Mouse (Mus musculus) lung, embryonic 14.5 days (tissue): Measurements from ENCODE around the gene Gid4. TPM values are rescaled to one million over a fixed set of nuclear protein-coding genes. Genes with fewer than 3 reads are reported as not detected.

Experiments
- ATAC-seq: fragments of 200-750 bp; cut with Nextera tagmentation; 2 replicates; pipeline ENCODE4 v1.8.0; 2017; ENCODE audit warnings: mild to moderate bottlenecking, moderate TSS enrichment, moderate library complexity; ENCODE audit not compliant: insufficient read depth
- DNase-seq: peaks from one replicate; pipeline ENCODE4 v3.0.0-alpha.2; 2015
- H3K27ac ChIP-seq: fragments of 300-500 bp; sonication (generic); 2 replicates; pipeline ENCODE4 v1.5.1; 2014; ENCODE audit warnings: low read depth, mild to moderate bottlenecking, moderate library complexity
- H3K27me3 ChIP-seq: fragments of 300-500 bp; sonication (generic); 2 replicates; pipeline ENCODE4 v1.6.1; 2014; ENCODE audit warnings: low read length, control low read depth; ENCODE audit not compliant: insufficient read depth
- H3K36me3 ChIP-seq: fragments of 300-500 bp; sonication (generic); 2 replicates; pipeline ENCODE4 v1.6.1; 2014; ENCODE audit warnings: control low read depth; ENCODE audit not compliant: insufficient read depth
- H3K4me1 ChIP-seq: fragments of 300-500 bp; sonication (generic); 2 replicates; pipeline ENCODE4 v1.6.1; 2014; ENCODE audit warnings: antibody characterized with exemption, control low read depth; ENCODE audit not compliant: insufficient read depth
- H3K4me2 ChIP-seq: fragments of 300-500 bp; sonication (generic); 2 replicates; pipeline ENCODE4 v1.6.1; 2014; ENCODE audit warnings: mild to moderate bottlenecking
- H3K4me3 ChIP-seq: fragments of 300-500 bp; sonication (generic); 2 replicates; pipeline ENCODE4 v1.5.1; 2014; ENCODE audit warnings: low read depth, low read length
- H3K9ac ChIP-seq: fragments of 300-500 bp; sonication (generic); 2 replicates; pipeline ENCODE4 v1.6.1; 2014
- H3K9me3 ChIP-seq: fragments of 300-500 bp; sonication (generic); 2 replicates; pipeline ENCODE4 v1.6.1; 2016; ENCODE audit warnings: low read depth, low read length, control low read depth
- CTCF ChIP-seq: IDR thresholded peaks from 2 replicates; pipeline ENCODE4 v1.5.1; 2016; ENCODE audit warnings: antibody characterized with exemption, low read depth
- WGBS: fragments of 180-500 bp; shearing (Covaris S2); extraction: QIAGEN DNeasy Blood & Tissue Kit; methylation state at CpG from one replicate; pipeline ENCODE4 v1.1.7; 2014; 5-methylcytosine and 5-hydroxymethylcytosine counted together
- polyA plus RNA-seq: library from polyadenylated mRNA; unstranded; fragments of >200 nt; fragmentation: Nextera tagmentation; extraction: Ambion mirVana; gene quantifications from 2 replicates; pipeline ENCODE4 v1.2.1, GENCODE M21; 2014

Gid4 gene
- polyA plus RNA-seq, 1 experiment from 2014 or later: 27.1 TPM

DNA sequence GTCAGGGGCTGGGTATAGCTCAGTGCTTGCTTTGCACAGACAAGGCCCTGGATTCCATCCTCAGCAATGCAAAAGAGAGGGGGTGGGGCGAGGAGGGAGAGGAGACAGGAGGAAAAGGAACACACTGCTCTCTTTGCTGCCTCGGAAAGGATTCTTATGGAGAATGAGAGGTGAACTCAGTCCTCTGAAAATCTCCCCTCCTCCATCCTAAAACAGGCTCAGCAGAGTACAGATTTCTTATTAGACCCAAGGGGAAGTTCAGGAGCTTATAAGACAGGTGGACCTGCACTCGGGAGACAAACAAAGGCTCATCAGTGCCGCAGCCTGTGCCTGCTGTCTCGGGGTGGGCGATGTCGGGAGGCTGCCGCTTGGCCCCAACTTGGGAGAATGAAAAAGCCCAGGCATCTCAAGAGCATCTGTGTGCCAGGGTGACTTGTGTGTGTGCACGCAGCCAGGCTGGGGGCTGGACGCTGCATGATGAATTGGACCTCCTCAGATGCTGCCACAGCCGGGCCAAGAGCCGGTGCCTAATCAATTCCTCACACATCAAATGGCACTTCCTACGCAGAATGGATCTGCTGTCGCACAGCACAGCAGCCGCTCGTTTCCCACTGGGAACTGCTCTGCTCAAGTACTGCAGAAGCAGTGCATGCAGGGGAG, 32.1 kb upstream of the Gid4 start:
- no peaks in the 10 kb centered on the region for H3K4me1 ChIP-seq
- no peak overlapping the region for H3K4me3 ChIP-seq
- 6% methylated on average over 16 of the region's 16 CpGs for WGBS
- no peak overlapping the region for H3K27ac ChIP-seq
- 0 out of 2 replicates have a peak overlapping the region, but pooled peaks have one; percentile 9 for H3K9ac ChIP-seq
- no peak for ATAC-seq
- H3K36me3 ChIP-seq: no peaks in the 10 kb centered on the region
- H3K4me2 ChIP-seq: peak overlapping the region; percentile 16; the same call in 1 of the 2 replicates
- DNase-seq: peak; percentile 14
- no peaks in the 10 kb centered on the region for H3K9me3 ChIP-seq
- TF ChIP-seq CTCF: no peak
- H3K27me3 ChIP-seq: no peaks in the 10 kb centered on the region

DNA sequence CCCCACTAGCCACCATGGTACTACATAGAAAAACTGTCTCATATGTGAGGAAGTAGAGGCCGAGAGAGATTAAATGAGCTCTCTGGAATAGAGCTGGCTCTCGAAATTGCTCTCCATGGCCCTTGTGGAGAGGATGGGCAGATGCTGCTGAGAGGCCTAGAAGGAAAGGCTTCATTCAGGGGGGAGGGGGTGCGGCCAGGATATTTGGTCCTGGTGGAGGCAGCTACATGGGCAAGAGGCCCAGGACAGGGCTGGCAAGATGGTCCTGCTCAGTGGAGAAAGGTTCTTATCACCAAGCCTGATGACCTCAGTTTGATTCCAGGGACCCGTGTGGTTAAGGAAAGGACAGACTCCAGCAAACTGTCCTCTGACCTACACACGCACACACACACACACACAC, 31.0 kb upstream of the Gid4 start:
- Histone ChIP-seq H3K27me3 (no peaks in the 10 kb centered on the region), H3K27ac (no peak overlapping the region), H3K9me3 (no peaks in the 10 kb centered on the region), H3K4me1 (no peaks in the 10 kb centered on the region), H3K36me3 (no peaks in the 10 kb centered on the region), H3K9ac (no peak overlapping the region), H3K4me2 (no peak overlapping the region), H3K4me3 (no peak overlapping the region)
- WGBS: 73% methylated on average over 5 of the region's 5 CpGs
- DNase-seq (no peak), ATAC-seq (no peak)
- no peak for TF ChIP-seq CTCF

DNA sequence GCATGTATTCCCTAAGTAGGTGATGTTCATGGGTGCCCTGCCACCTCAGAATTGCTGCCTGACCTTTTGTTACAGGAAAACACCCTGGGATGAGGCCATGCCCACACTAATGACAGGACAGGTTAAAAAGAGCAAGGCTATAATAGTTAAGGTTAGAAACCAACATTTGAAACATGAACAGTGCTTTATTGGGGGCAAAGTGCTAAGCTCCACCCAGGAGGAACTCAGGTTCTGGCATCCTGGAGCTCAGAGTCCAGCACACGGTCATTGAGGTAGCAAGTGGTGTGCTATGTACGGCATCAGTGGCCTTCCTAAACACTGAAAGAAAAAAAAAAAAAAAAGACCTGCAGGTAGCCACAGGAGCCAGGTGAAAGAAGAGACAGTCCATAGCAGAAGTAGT, 29.0 kb upstream of the Gid4 start:
- Histone ChIP-seq H3K4me1 (no peaks in the 10 kb centered on the region), H3K36me3 (no peaks in the 10 kb centered on the region), H3K4me3 (no peak overlapping the region), H3K9me3 (no peaks in the 10 kb centered on the region), H3K9ac (no peak overlapping the region), H3K27ac (no peak overlapping the region), H3K27me3 (no peaks in the 10 kb centered on the region), H3K4me2 (no peak overlapping the region)
- ATAC-seq: no peak
- WGBS: 79% methylated on average over 2 of the region's 2 CpGs
- no peak for TF ChIP-seq CTCF
- no peak for DNase-seq

DNA sequence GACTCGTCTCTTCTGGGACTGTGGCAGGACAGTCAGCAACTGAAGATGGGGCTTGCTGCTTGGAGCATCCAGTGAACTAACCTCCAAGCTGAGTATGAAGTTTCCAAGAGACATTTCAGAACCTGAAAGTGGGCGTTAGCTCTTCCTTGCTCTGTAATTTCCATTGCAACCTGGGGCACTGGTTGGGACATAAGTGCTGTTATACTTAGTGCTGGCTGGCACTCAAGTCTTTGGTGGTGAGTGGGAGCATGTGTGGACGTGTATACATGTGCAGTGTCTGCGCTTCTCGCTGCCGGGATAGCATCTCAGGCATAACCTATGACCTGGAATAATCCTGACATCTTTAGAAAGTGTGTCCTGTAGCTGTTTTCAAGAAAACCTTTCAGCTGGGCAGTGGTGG, 25.6 kb upstream of the Gid4 start:
- H3K4me3 ChIP-seq: no peak overlapping the region
- no peaks in the 10 kb centered on the region for H3K36me3 ChIP-seq
- WGBS: 79% methylated on average over 6 of the region's 6 CpGs
- H3K9ac ChIP-seq: no peak overlapping the region
- no peak overlapping the region for H3K27ac ChIP-seq
- H3K9me3 ChIP-seq: no peaks in the 10 kb centered on the region
- DNase-seq: no peak
- H3K4me1 ChIP-seq: no peaks in the 10 kb centered on the region
- no peak overlapping the region for H3K4me2 ChIP-seq
- TF ChIP-seq CTCF: no peak
- H3K27me3 ChIP-seq: no peaks in the 10 kb centered on the region
- no peak for ATAC-seq

DNA sequence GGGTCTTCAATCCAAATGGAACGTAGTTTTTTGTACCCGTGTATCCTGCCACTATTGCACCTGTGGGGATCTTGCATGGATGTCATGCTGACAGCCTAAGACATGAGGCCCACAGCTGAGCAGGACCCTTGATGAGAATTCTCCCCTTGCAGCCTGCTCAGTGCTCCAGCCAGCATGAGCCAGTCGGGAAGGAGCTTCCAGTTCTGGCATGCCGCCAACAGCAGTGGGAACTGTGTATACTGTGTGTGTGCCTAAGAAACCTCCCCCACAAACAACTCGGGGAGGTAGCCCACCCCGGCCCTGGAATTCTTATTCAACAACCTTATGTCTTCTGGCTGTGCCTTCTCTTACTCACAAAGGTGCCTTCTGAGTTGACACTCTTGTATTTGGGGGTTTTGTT, 20.4 kb upstream of the Gid4 start:
- peak; percentile 86 for ATAC-seq
- H3K9ac ChIP-seq: no peak overlapping the region
- no peaks in the 10 kb centered on the region for H3K27me3 ChIP-seq
- H3K4me3 ChIP-seq: no peak overlapping the region
- no peaks in the 10 kb centered on the region for H3K4me1 ChIP-seq
- 45% methylated on average over 6 of the region's 6 CpGs for WGBS
- no peaks in the 10 kb centered on the region for H3K9me3 ChIP-seq
- H3K36me3 ChIP-seq: peaks cover 11% of the 10 kb centered on the region
- peak; percentile 88 for DNase-seq
- no peak overlapping the region for H3K4me2 ChIP-seq
- no peak for TF ChIP-seq CTCF
- H3K27ac ChIP-seq: no peak overlapping the region

DNA sequence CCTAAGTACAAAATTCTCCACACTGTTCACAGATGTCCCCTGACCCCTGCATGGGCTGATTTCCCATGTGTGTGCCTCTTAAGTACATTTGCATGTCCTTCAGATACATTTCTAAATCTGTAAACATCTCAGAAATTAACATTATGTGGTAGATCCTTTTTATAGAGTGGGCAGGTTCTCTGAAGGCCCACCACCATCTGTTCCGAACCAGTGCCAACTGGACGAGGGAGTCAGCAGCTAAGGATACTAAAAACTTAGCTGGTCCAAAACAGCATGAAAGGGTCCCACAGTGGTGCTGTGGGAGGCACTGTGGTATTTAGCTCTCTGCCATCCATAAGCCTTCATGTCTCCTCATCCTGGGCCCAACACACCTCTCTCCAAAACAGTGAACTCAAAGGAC, 19.8 kb upstream of the Gid4 start:
- no peak overlapping the region for H3K27ac ChIP-seq
- H3K4me1 ChIP-seq: no peaks in the 10 kb centered on the region
- WGBS: 86% methylated on average over 2 of the region's 2 CpGs
- no peak for ATAC-seq
- no peaks in the 10 kb centered on the region for H3K27me3 ChIP-seq
- no peak overlapping the region for H3K4me2 ChIP-seq
- no peak overlapping the region for H3K4me3 ChIP-seq
- DNase-seq: no peak
- H3K9ac ChIP-seq: no peak overlapping the region
- TF ChIP-seq CTCF: no peak
- no peaks in the 10 kb centered on the region for H3K9me3 ChIP-seq
- H3K36me3 ChIP-seq: peaks cover 16% of the 10 kb centered on the region

DNA sequence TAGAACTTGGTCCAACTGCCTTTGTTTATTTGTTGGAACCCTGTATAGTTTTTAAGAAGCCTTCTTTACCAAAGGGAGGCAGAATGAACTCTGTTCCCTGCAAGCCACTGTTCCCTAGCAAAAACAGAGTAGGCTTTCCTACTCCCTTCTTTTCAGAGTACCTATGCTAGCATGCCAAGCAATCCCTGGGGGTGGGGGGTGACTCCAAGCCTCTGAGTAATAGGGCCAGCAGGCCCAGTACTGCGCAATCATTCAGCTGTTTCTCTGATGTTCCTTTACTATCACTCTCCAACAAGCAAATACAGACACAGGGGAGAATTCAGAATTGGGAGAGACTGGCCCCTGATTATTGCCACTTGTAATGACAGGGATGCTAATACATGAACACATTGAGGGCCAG, 10.3 kb upstream of the Gid4 start:
- H3K27ac ChIP-seq: no peak overlapping the region
- H3K4me2 ChIP-seq: no peak overlapping the region
- DNase-seq (no peak), ATAC-seq (no peak)
- 100% methylated on average over 1 of the region's 1 CpGs for WGBS
- no peaks in the 10 kb centered on the region for H3K27me3 ChIP-seq
- peaks cover 69% of the 10 kb centered on the region for H3K36me3 ChIP-seq
- no peak overlapping the region for H3K9ac ChIP-seq
- H3K4me1 ChIP-seq: no peaks in the 10 kb centered on the region
- no peaks in the 10 kb centered on the region for H3K9me3 ChIP-seq
- no peak for TF ChIP-seq CTCF
- no peak overlapping the region for H3K4me3 ChIP-seq
